In genomic region chr5:114651449-114651848, GRCm38 (mm10) we compare ENCODE assay signal across 11 mouse cellular contexts. TPM values are rescaled to one million over a fixed set of nuclear protein-coding genes. Genes with fewer than 3 reads are reported as not detected.
DNase-seq lines count a peak whose midpoint lies in the region; ATAC-seq and TF ChIP-seq lines count a peak whose summit lies in the region.
"Had no signal": no experiment of that assay in that cellular context is flagged by ENCODE, and none has a peak within 500 bp of the region (broad histone marks: within the 10 kb centered on the region; RNA-seq: fewer than 3 reads in every experiment).

No protein-coding gene starts in this region.

- no peaks in the 10 kb centered on the region for H3K9me3 ChIP-seq in hindbrain, embryonic 10.5 days
- no peaks in the 10 kb centered on the region for H3K9me3 ChIP-seq in hindbrain, postnatal 0 days (ENCODE audit: low read length)
- no peaks in the 10 kb centered on the region for H3K9me3 ChIP-seq in intestine, postnatal 0 days (ENCODE audit: control insufficient read depth)

- H3K4me2 ChIP-seq in hindbrain, postnatal 0 days (ENCODE audit: low read depth, low read length) = no peak overlapping the region
- 0 out of 2 replicates have a peak overlapping the region, but pooled peaks have one; percentile 35 for H3K4me2 ChIP-seq in intestine, postnatal 0 days (replicated peaks; ENCODE audit: low read depth)
- H3K4me2 ChIP-seq: liver, embryonic 11.5 days had no signal

- H3K27me3 ChIP-seq in hindbrain, embryonic 10.5 days (ENCODE audit: insufficient read depth, poor library complexity, severe bottlenecking) = peaks cover 78% of the 10 kb centered on the region
- 0 out of 2 replicates have a peak, but pooled peaks cover 2% of the 10 kb centered on the region for H3K27me3 ChIP-seq in hindbrain, postnatal 0 days (ENCODE audit: insufficient read depth, low read length)
- H3K27me3 ChIP-seq in intestine, postnatal 0 days (replicated peaks; ENCODE audit: control insufficient read depth, insufficient read depth, low read length) = peaks cover 12% of the 10 kb centered on the region; the same call in 1 of the 2 replicates

- no peak overlapping the region for H3K9ac ChIP-seq in hindbrain, postnatal 0 days (replicated peaks; ENCODE audit: low read length)
- no peak overlapping the region for H3K9ac ChIP-seq in intestine, postnatal 0 days (ENCODE audit: low read depth, low read length)

- WGBS in hindbrain, embryonic 10.5 days = 26% methylated on average over 3 of the region's 3 CpGs
- 48% methylated on average over 3 of the region's 3 CpGs for WGBS in hindbrain, postnatal 0 days
- WGBS in intestine, postnatal 0 days = 38% methylated on average over 3 of the region's 3 CpGs

- H3K4me3 ChIP-seq in hindbrain, embryonic 10.5 days = peak overlapping the region; percentile 26; the same call in 1 of the 2 replicates
- no peak overlapping the region for H3K4me3 ChIP-seq in hindbrain, postnatal 0 days (ENCODE audit: low read length)
- no peak overlapping the region for H3K4me3 ChIP-seq in intestine, postnatal 0 days (ENCODE audit: low read depth, low read length)

- no peak for DNase-seq in hindbrain, embryonic 10.5 days (ENCODE audit: low spot score)
- no peak for DNase-seq in hindbrain, postnatal 0 days (ENCODE audit: low spot score)
- peak; percentile 39 for DNase-seq in CD4-positive, CD25-positive, alpha-beta regulatory T cell, adult 2 months (ENCODE audit: low read depth, low spot score)
- DNase-seq in embryo, embryonic 10.5 days (ENCODE audit: low spot score) = peak; percentile 51
- no peak for DNase-seq in cerebellum, postnatal 25 days
- DNase-seq in layer of hippocampus, postnatal 10 days (ENCODE audit: low spot score in 2 of 2) = no peak
- DNase-seq: adrenal gland, postnatal 36 days; cerebellum, adult 11-12 months; thymus, postnatal 14 days had no signal

- H3K4me1 ChIP-seq in hindbrain, embryonic 10.5 days (replicated peaks) = peaks cover 49% of the 10 kb centered on the region
- H3K4me1 ChIP-seq in hindbrain, postnatal 0 days (ENCODE audit: insufficient read depth, low read length) = no peaks in the 10 kb centered on the region
- H3K4me1 ChIP-seq in intestine, postnatal 0 days (replicated peaks; ENCODE audit: control insufficient read depth, insufficient read depth, low read length) = 0 out of 2 replicates have a peak, but pooled peaks cover 5% of the 10 kb centered on the region

- H3K27ac ChIP-seq in hindbrain, embryonic 10.5 days = peak overlapping the region; percentile 66; the same call in 1 of the 2 replicates
- H3K27ac ChIP-seq in hindbrain, postnatal 0 days = no peak overlapping the region
- no peak overlapping the region for H3K27ac ChIP-seq in intestine, postnatal 0 days (ENCODE audit: low read depth, low read length)

- TF ChIP-seq CTCF in hindbrain, postnatal 0 days (IDR thresholded peaks at IDR 0.05; ENCODE audit: low read depth) = no peak
- TF ChIP-seq CTCF in intestine, postnatal 0 days (IDR thresholded peaks at IDR 0.05; ENCODE audit: low read depth) = no peak

- ATAC-seq in hindbrain, postnatal 0 days = no peak
- ATAC-seq in intestine, postnatal 0 days = no peak

- H3K36me3 ChIP-seq in hindbrain, embryonic 10.5 days = no peaks in the 10 kb centered on the region
- H3K36me3 ChIP-seq in hindbrain, postnatal 0 days (ENCODE audit: insufficient read depth, low read length) = no peaks in the 10 kb centered on the region
- no peaks in the 10 kb centered on the region for H3K36me3 ChIP-seq in intestine, postnatal 0 days (ENCODE audit: control insufficient read depth, insufficient read depth)

RNA-seq across cellular contexts. Expression of gene Trpv4, which starts 6.8 kb away (rescaled TPM):
- 0.60 and 0.64 TPM in 2 replicates for polyA plus RNA-seq in hindbrain, embryonic 10.5 days (2016; fragmentation: Nextera tagmentation; extraction: Ambion mirVana)
- total RNA-seq in hindbrain, postnatal 0 days (2014; rRNA removed) = 2.7 TPM in 2 replicates
- 3.0 and 3.4 TPM in 2 replicates for polyA plus RNA-seq in hindbrain, postnatal 0 days (2015; fragmentation: Nextera tagmentation; extraction: Ambion mirVana)
- 0.70 and 1.0 TPM in 2 replicates for polyA plus RNA-seq in intestine, postnatal 0 days (2015; fragmentation: Nextera tagmentation; extraction: Ambion mirVana)
- total RNA-seq in layer of hippocampus, postnatal 10 days (2021) = 1 to 10 TPM; 1.0 to 2.4 TPM

RNA-seq across cellular contexts. Expression of gene Gltp, which starts 39.3 kb away (rescaled TPM):
- polyA plus RNA-seq in hindbrain, embryonic 10.5 days (2016; fragmentation: Nextera tagmentation; extraction: Ambion mirVana) = 80.4 and 90.3 TPM in 2 replicates
- 36.3 and 51.0 TPM in 2 replicates for total RNA-seq in hindbrain, postnatal 0 days (2014; rRNA removed)
- 55.0 and 55.1 TPM in 2 replicates for polyA plus RNA-seq in hindbrain, postnatal 0 days (2015; fragmentation: Nextera tagmentation; extraction: Ambion mirVana)
- polyA plus RNA-seq in intestine, postnatal 0 days (2015; fragmentation: Nextera tagmentation; extraction: Ambion mirVana) = 111 and 115 TPM in 2 replicates
- 10 to 100 TPM; 25.4 to 26.7 TPM for total RNA-seq in layer of hippocampus, postnatal 10 days (2021)

RNA-seq across cellular contexts. Expression of gene Tchp, which starts 56.1 kb away (rescaled TPM):
- 17.9 and 20.8 TPM in 2 replicates for polyA plus RNA-seq in hindbrain, embryonic 10.5 days (2016; fragmentation: Nextera tagmentation; extraction: Ambion mirVana)
- total RNA-seq in hindbrain, postnatal 0 days (2014; rRNA removed) = 9.0 and 12.7 TPM in 2 replicates
- 14.4 and 15.6 TPM in 2 replicates for polyA plus RNA-seq in hindbrain, postnatal 0 days (2015; fragmentation: Nextera tagmentation; extraction: Ambion mirVana)
- polyA plus RNA-seq in intestine, postnatal 0 days (2015; fragmentation: Nextera tagmentation; extraction: Ambion mirVana) = 3.7 and 4.2 TPM in 2 replicates
- total RNA-seq in layer of hippocampus, postnatal 10 days (2021) = 10 to 100 TPM; 14.1 to 15.8 TPM

Comparison
In these comparisons a context has a peak if more than half of its experiments do, and no peak if none do; other contexts are left out.
1. DNase-seq: peak in CD4-positive, CD25-positive, alpha-beta regulatory T cell, adult 2 months (single experiment) and embryo, embryonic 10.5 days (single experiment); none in hindbrain, embryonic 10.5 days (single experiment), hindbrain, postnatal 0 days (single experiment), cerebellum, postnatal 25 days (0 of 2) and layer of hippocampus, postnatal 10 days (0 of 2).